Mouse (Mus musculus) neural tube, embryonic 10.5 days (tissue): ENCODE results near the gene Clca3b.
A peak's percentile ranks its signal among the peaks of the same experiment; 100 is the strongest.
"Not testable (repeated sequence)": the region's sequence is repeated elsewhere in the genome, so short reads cannot be mapped to it uniquely, and the experiment has no call there.

ENCODE experiments used
- DNase-seq: peaks from one replicate; pipeline ENCODE4 v3.0.0-alpha.2; 2017; ENCODE audit warnings: low spot score; ENCODE audit errors: extremely low spot score

Clca3b gene

DNA sequence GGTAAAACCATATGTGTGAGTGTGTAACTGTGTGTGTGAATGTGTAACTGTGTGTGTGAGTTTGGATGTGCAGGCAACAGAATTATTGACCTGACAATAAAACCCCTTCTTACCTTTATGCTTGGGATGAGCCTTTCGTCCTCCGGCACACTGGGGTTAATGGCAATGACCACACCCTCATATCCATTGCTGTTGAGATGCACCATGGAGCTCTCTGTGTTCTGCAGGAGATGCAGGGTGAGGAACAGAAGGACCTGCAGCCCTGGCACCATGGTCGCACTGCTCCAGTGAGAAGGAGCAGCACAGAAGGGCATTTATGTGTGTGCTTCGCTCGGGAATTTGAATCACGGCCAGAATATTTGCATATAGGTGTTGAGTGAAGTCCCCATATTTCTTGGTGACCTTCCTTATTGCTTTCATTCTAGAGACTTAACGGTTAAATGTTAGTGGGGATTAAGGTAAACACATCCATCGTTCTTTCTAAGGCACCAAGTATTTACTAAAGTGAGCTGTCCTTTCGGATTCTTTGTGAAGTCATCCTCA is at the start of gene Clca3b:
Clca3b (minus strand) TSS at position 344 of the 543 bp plus-strand sequence.
- DNase-seq, result not testable (repeated sequence)

DNA sequence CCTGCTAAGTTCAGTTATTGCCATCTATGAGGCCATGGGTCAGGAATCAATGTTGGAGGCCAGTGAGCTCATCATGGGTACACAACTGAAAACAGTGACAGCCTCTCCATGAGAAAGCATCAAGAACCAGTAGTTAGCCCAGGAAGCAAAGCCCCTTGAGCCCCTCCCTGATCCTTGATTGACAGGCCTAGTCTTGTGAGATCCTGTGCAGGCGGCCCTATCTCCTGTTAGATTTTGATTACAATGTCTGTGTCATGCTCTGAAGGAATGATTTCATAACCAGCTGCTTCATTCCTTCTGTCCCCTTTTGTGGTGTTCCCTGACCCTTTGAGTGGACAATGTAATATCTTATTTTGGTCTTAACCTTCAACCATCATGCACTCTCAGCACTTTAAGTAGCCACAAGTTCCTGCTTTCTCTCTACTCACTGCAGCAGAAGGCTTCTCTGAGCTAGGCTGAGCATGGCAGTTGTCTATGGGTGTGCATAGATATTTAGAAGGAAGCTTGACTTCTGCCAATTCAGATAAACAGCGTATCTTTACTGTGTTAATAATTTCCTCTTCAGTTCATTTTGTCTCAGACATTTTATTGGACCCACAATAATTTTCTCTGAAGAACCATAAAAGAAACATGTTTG is 48.0 kb upstream of the Clca3b start:
- DNase-seq, result no peak

DNA sequence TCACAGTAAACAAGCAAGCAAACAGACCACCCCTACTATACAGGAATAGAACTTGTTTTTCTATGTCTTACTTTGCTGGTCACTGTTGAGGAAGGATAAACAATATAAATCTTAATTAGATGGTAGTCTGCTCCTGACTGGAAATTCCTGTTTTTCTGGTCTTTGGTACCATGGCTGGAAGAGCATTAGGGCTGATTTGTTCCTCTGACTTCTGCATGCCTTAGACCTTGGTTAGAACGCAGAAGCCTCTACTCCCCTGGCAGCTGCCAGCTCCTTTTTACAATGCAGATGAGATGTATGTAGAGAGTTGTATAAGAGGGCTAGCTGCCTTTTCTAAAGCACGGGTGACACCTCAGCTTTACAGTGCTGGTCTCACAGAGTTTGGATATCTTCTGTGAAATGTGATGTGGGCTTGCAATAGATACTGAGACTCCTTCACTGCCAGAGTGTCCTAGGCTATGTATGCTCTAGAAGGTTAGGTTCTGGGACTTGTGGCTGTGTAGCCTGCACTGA is 41.1 kb upstream of the Clca3b start:
- DNase-seq, result no peak

DNA sequence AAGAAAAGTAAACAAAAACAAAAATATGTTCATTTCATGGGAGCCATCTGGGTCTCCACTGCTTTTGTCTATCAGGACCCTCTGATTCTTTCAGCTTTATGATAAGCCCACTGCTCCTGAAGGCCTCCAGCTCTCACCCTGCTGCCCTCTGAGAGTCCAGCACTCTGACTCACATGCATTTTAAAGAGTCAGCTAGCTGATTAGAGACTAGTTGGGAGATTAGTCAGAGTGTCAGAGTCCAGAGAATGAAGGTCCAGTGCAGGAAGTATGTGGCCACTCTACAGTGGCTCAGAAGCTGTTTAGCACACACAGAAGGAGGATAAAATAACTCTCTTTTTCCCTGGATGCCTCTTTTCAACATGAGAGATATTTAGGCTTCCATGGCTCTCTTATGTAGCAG is 37.8 kb upstream of the Clca3b start:
- no peak for DNase-seq

DNA sequence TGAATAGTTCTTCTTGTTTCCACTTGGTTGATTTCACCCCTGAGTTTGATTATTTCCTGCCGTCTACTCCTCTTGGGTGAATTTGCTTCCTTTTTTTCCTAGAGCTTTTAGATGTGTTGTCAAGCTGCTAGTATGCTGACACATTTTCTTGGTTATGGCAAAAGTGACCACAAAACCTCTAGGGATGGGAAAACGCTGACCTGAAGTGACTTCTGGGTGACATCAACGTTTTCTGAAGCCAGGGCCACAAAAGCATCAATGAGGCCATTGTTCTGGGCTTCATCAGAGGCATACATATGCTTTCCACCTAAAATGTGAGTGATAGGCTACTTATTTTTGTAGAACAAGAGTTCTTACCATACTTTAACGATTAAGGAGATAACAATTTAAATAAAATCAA is 22.9 kb upstream of the Clca3b start:
- not testable (repeated sequence) for DNase-seq

DNA sequence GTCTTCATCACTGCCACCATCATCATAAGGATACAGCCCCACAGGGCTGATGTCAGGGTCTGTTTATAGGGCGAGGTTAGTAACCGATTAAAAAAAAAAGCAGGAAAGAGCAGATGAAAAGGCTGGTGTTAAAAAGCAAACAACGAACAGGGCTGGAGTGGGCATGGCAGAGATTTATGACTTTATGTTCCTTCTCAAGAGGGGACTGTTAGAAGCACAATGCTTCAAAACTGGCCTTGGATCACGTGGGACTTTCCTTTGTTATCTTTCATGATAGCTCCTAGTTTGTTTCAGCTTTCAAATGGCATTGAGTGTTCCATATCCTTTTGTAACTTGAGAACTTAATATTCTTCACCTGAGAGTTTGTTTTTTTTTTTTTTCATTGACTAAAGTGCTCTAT is 427 bp upstream of the Clca3b start:
- no peak for DNase-seq

DNA sequence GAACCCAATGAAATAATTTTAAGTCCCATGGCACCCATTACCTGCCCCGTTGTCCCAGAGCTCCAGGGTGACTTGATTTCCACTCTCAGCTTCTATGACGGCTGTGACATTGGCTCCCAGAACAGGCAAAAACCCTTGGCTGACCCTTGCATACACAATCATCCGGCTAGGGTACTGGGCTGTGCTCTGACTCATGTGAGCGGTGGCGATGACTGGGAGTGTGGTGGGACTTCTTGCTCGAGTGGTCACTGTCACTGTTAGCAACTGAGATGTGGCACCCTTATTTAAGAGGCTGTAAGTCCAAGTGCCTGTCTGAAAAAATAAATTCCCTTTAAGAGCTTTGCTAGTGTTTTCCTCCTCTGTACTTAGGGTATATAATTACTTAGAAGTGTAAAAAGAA is 21.9 kb downstream of the Clca3b start:
- DNase-seq, result no peak

DNA sequence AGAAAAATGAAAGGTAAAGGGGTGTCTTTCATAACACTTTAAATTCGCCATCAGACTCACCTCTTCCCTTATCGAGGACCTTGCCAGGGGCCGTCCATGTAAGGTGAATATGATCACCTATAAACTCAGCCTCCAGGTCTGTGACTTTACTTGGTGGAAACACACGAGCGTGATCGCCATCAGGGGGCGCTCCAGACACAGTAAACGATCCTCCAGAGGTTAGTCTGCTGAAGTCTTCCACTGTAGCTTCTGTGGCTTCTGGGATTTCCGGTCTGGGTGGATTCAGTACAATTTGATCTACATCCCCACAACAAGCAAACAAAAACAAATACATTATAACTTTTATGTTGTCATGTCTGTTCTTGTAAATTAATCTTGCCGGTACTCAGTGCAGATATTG is 24.0 kb downstream of the Clca3b start:
- peak; percentile 77 for DNase-seq

DNA sequence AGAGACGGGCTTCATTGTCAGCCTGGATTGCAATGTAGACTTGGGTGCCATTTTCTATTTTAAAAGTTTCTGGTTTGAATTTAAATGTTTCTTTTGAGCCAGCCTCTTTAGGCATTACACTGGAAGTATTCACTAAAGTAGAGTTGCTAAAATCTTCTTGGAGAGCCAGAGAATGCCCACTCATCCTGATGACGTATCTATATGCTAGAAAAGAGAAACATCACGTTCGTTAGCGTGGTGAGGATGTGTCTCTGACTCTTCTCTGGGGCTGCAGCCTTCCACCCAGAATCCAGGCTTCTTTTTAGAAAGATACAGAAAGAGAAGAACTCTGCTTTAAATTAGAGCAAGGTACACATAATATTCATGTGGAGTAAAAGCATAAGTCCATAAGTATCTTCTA is 25.8 kb downstream of the Clca3b start:
- DNase-seq, result no peak

DNA sequence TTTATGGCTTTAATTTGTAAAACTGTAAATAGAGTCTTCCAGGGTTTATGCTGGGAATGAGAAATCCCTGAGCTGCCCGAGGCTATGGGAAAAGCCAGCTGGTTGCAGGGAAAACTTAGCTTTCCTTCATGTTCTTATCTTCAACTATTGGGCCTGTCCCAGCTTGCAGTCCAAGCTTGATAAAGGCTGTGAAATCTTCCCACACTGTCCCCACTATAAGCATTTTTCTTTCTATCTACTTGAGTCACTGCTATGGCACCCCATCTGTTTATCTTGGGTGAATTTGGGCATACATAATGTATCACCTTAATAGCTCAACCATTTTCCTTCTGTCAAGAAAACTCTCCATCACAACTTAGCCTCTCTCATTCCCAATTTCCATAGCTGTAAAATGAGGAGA is 28.5 kb downstream of the Clca3b start:
- DNase-seq, result no peak

DNA sequence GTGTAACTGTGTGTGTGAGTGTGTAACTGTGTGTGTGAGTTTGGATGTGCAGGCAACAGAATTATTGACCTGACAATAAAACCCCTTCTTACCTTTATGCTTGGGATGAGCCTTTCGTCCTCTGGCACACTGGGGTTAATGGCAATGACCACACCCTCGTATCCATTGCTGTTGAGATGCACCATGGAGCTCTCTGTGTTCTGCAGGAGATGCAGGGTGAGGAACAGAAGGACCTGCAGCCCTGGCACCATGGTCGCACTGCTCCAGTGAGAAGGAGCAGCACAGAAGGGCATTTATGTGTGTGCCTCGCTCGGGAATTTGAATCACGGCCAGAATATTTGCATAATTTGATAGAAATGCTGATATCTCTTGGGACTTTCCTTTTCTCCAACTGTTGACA is 29.9 kb downstream of the Clca3b start, which contains the start of gene Clca3a2:
Clca3a2 (minus strand) TSS at position 276 of the 400 bp plus-strand sequence.
- DNase-seq, result not testable (repeated sequence)

DNA sequence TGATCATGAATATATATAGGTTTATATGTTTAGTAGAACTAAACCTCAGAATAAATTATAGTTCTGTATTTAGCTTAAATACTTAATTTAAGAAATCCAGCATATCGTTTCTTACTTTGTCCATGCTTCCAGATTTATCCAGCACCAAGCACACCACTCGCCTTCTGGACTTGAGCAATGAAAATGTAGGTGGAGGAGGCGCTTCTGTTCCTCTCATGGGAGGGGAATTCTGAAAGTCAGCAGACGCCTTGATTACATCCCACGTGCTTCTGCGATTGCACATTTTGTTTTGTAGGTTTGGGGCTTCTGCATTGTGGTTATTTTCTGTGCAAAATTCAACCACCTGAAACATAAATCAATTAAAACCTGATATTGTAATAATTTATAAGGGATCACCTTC is 35.8 kb downstream of the Clca3b start:
- not testable (repeated sequence) for DNase-seq

DNA sequence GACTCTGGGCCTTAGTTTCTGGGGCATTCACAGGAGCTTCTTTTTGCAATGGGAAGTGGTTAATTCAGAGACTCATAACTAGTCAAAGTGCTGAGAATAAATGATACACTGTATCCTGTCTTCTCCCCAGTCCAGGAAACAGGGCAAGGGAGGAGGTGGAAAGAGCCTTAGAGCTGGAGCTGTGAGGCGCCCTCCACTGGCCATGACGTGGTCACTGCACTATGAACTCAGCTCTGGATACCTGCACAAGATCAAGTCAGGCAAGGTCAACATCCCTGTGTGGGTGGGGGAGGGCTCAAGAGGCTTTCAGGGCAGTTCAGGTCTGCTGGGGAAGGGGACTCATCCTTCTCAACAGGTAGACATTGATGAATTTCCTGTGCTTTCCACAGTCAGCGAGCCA is 37.3 kb downstream of the Clca3b start:
- DNase-seq, result no peak

DNA sequence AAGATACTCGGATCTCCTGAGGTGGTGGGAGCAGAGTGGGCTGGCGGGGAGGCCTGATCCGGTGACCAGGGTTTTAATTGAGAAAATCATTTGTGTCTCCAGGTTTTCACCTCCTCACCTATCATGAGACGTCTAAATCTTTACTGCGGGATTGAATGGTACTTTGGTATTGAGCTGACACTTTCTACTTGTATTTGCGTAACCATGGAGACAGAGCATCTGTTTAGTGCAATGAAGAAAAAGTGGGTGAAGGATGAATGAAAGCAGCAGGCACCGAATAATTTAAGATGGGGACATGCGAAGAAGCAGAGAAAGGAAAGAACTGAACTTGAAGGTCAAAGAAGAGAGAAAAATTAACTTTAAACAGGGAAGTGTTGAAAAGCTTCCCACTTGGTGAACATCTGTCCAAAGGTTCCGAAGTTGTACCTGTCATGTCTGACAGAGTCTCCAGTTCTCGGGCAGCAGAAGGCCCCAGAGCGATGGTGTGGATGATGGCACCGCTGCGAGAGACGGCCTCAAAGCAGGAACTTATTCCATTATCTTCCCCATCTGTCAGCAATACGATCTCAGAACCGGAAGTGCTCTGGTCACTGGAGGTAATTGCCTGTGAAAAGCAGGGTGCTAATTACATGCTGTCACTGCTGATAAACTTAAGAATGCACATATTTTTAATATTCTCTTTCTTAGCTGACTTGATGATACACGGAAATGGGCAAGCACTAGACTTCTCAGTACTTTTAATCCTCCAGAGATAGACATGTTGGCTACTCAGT is 40.8 kb downstream of the Clca3b start:
- not testable (repeated sequence) for DNase-seq

DNA sequence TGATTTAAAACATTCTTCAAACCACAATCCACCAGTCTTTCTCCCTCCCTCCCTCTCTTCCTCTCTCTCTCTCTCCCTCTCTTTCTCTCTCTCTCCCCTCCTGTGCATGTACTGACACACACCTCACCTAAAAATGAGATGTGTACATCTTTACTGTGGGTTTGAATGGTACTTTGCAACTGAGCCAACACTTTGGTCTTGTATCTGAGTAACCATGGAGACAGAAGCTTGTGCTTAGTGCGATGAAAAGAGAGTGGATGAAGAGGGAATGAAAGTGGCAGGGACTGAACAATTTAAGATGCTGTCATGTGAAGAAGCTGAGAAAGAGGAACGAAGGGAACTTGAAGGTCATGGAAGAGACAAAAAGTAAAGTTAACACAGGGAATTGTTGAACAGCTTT is 42.5 kb downstream of the Clca3b start:
- DNase-seq, result not testable (repeated sequence)

DNA sequence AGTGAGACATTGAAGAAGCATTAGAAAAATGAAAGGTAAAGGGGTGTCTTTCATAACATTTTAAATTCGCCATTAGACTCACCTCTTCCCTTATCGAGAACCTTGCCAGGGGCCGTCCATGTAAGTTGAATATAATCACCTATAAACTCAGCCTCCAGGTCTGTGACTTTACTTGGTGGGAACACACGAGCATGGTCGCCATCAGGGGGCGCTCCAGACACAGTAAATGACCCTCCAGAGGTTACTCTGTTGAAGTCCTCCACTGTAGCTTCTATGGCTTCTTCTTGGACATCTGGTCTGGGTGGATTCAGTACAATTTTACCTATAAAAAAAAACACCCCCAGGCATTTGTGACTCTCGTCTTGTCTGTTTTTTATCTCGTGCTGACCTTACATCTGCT is 47.3 kb downstream of the Clca3b start:
- DNase-seq, result peak; percentile 24

DNA sequence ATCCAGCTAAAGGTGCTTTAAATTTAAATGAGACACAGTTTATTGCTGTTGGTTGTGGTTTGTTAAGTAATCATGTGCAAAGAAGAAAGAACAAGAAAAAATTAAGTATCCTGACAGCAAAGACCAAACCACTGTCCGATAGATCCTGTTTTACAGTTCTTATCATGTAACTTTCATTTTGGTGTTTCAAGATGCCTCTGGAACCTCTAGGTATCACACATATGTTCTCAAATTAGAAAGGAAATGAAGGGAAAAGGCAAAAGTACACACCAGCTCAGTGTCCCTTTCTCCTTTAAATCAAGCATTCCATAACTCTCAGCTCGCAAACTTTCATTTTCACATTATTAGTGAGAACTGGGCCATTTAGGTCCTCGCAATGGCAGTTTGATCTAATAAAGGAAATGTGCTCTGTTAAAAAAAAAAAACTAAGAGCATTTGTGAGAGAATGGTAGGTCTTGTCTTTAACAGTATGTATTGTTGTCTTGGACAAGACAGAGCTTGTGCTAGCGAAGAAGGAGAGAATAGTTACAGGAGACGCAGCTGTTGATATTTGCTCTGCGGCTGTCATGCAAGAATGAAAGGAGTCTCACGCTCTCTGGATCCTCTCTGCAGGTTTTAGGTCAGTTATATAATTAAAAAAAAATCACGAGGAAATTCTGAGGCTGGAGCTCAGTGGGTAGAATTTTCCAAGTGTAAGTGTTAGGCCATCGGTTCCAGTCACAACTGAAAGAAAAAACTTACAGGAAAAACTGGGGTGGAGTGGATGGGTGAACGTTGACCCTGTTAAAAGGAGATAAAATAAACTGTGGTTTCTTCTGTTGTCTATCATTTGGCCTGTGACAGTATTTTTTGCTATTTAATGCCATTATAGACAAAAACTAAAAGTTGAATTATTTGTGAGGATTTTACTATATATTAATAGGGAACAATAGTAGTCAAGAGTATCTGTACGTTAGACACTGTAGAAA is 63.7 kb downstream of the Clca3b start:
- DNase-seq, result no peak
